ENCODE assay signal across 11 mouse cellular contexts in genomic region chr3:52797801-52798200, GRCm38 (mm10).
DNase-seq lines count a peak whose midpoint lies in the region; ATAC-seq lines count a peak whose summit lies in the region.
"Had no signal": no experiment of that assay in that cellular context is flagged by ENCODE, and none has a peak within 500 bp of the region (broad histone marks: within the 10 kb centered on the region; RNA-seq: fewer than 3 reads in every experiment).

No protein-coding gene starts in this region.

- H3K27me3 ChIP-seq in heart, embryonic 11.5 days (ENCODE audit: control insufficient read depth, insufficient read depth, low read length), result no peaks in the 10 kb centered on the region
- H3K27me3 ChIP-seq in liver, embryonic 13.5 days, result no peaks in the 10 kb centered on the region

- H3K9ac ChIP-seq in heart, embryonic 11.5 days (ENCODE audit: low read depth, low read length), result no peak overlapping the region
- no peak overlapping the region for H3K9ac ChIP-seq in liver, embryonic 13.5 days

- ATAC-seq in heart, embryonic 11.5 days (replicated peaks; ENCODE audit: insufficient number of reproducible peaks, low FRiP score, low TSS enrichment), result no peak
- ATAC-seq in liver, embryonic 13.5 days (ENCODE audit: low read depth), result no peak

- no peaks in the 10 kb centered on the region for H3K4me1 ChIP-seq in heart, embryonic 11.5 days (ENCODE audit: control insufficient read depth, insufficient read depth, low read length)
- H3K4me1 ChIP-seq in liver, embryonic 13.5 days (replicated peaks), result no peaks in the 10 kb centered on the region; the same call in 1 of the 2 replicates

- peak; percentile 93 for DNase-seq in heart, adult 11 months
- peak; percentile 6 for DNase-seq in urinary bladder, postnatal 14 days (ENCODE audit: low spot score)
- no peak for DNase-seq in urinary bladder, postnatal 25 days (ENCODE audit: low spot score)
- DNase-seq in liver, embryonic 13.5 days, result no peak
- no peak for DNase-seq in lung, postnatal 25 days (ENCODE audit: low spot score)
- DNase-seq in cerebellum, postnatal 36 days, result no peak
- DNase-seq in left cerebral cortex, postnatal 36 days (ENCODE audit: low spot score in 2 of 2), result no peak
- DNase-seq: cerebellum, adult 11-12 months; kidney, postnatal 25 days; right cerebral cortex, postnatal 4 days had no signal

- intact Hi-C loops in left cerebral cortex, postnatal 36 days (cut with DNase I), result no loop called here

- no peaks in the 10 kb centered on the region for H3K36me3 ChIP-seq in heart, embryonic 11.5 days (ENCODE audit: control insufficient read depth, insufficient read depth, low read length)
- H3K36me3 ChIP-seq in liver, embryonic 13.5 days, result no peaks in the 10 kb centered on the region

- H3K9me3 ChIP-seq in heart, embryonic 11.5 days (replicated peaks; ENCODE audit: control insufficient read depth, low read length), result no peaks in the 10 kb centered on the region
- H3K9me3 ChIP-seq in liver, embryonic 13.5 days (replicated peaks), result no peaks in the 10 kb centered on the region

- no peak overlapping the region for H3K4me3 ChIP-seq in heart, embryonic 11.5 days (ENCODE audit: low read depth, low read length)
- no peak overlapping the region for H3K4me3 ChIP-seq in liver, embryonic 13.5 days (replicated peaks)

- no peak overlapping the region for H3K4me2 ChIP-seq in heart, embryonic 11.5 days
- 0 out of 2 replicates have a peak overlapping the region, but pooled peaks have one; percentile 3 for H3K4me2 ChIP-seq in liver, embryonic 13.5 days

- 26% methylated on average over 6 of the region's 6 CpGs for WGBS in heart, embryonic 11.5 days (ENCODE audit: insufficient replicate concordance)
- WGBS in liver, embryonic 13.5 days (ENCODE audit: insufficient replicate concordance), result 19% methylated on average over 6 of the region's 6 CpGs

- H3K27ac ChIP-seq in heart, embryonic 11.5 days (ENCODE audit: low read depth, low read length), result no peak overlapping the region
- H3K27ac ChIP-seq in liver, embryonic 13.5 days, result no peak overlapping the region

Comparison
In these comparisons a context has a peak if more than half of its experiments do, and no peak if none do; other contexts are left out.
1. DNase-seq: peak in heart, adult 11 months (single experiment) and urinary bladder, postnatal 14 days (single experiment); none in urinary bladder, postnatal 25 days (single experiment), liver, embryonic 13.5 days (single experiment), lung, postnatal 25 days (single experiment), cerebellum, postnatal 36 days (0 of 2) and left cerebral cortex, postnatal 36 days (0 of 2).